Mouse (Mus musculus) hindbrain, embryonic 11.5 days (tissue): Measurements from ENCODE around the gene Mgat4a. TPM values are rescaled to one million over a fixed set of nuclear protein-coding genes. Genes with fewer than 3 reads are reported as not detected.

ENCODE experiments used
- ATAC-seq: fragments of 200-750 bp; cut with Nextera tagmentation; 2 replicates; pipeline ENCODE4 v1.8.0; 2017; ENCODE audit warnings: mild to moderate bottlenecking, moderate TSS enrichment, moderate library complexity; ENCODE audit not compliant: low FRiP score
- DNase-seq: peaks from one replicate; pipeline ENCODE4 v3.0.0-alpha.2; 2015; ENCODE audit warnings: low spot score
- H3K27ac ChIP-seq: fragments of 300-500 bp; sonication (generic); 2 replicates; pipeline ENCODE4 v1.5.1; 2014; ENCODE audit warnings: mild to moderate bottlenecking, low read depth, low read length
- H3K27me3 ChIP-seq: fragments of 300-500 bp; sonication (generic); 2 replicates; pipeline ENCODE4 v1.6.1; 2014; ENCODE audit warnings: mild to moderate bottlenecking, low read length, moderate library complexity, mixed read lengths; ENCODE audit not compliant: control insufficient read depth, insufficient read depth
- H3K36me3 ChIP-seq: fragments of 300-500 bp; sonication (generic); 2 replicates; pipeline ENCODE4 v1.6.1; 2014; ENCODE audit warnings: mild to moderate bottlenecking, low read length, moderate library complexity, mixed read lengths; ENCODE audit not compliant: control insufficient read depth, insufficient read depth
- H3K4me1 ChIP-seq: fragments of 300-500 bp; sonication (generic); replicated peaks from 2 replicates; pipeline ENCODE4 v1.6.1; 2014; ENCODE audit warnings: low read length, mixed read lengths; ENCODE audit not compliant: control insufficient read depth, insufficient read depth
- H3K4me2 ChIP-seq: fragments of 300-500 bp; sonication (generic); replicated peaks from 2 replicates; pipeline ENCODE4 v1.6.1; 2014; ENCODE audit warnings: mild to moderate bottlenecking, low read depth, low read length
- H3K4me3 ChIP-seq: fragments of 300-500 bp; sonication (generic); 2 replicates; pipeline ENCODE4 v1.5.1; 2014; ENCODE audit warnings: low read depth, low read length
- H3K9ac ChIP-seq: fragments of 300-500 bp; sonication (generic); 2 replicates; pipeline ENCODE4 v1.6.1; 2014; ENCODE audit warnings: low read depth, low read length
- H3K9me3 ChIP-seq: fragments of 300-500 bp; sonication (generic); 2 replicates; pipeline ENCODE4 v1.6.1; 2016; ENCODE audit warnings: low read length; ENCODE audit not compliant: control insufficient read depth
- WGBS: fragments of 180-500 bp; shearing (Covaris S2); extraction: QIAGEN DNeasy Blood & Tissue Kit; methylation state at CpG from one replicate; pipeline ENCODE4 v1.1.7; 2014; 5-methylcytosine and 5-hydroxymethylcytosine counted together
- polyA plus RNA-seq: library from polyadenylated mRNA; unstranded; fragments of >200 nt; fragmentation: Nextera tagmentation; extraction: Ambion mirVana; gene quantifications from 2 replicates; pipeline ENCODE4 v1.2.1, GENCODE M21; 2014

The Mgat4a gene
- polyA plus RNA-seq, 1 experiment from 2014 or later: 8.7 TPM

- DNase-seq: no peak
- Histone ChIP-seq H3K4me3 (no peak overlapping the region), H3K27me3 (no peaks in the 10 kb centered on the region), H3K4me2 (no peak overlapping the region), H3K4me1 (no peaks in the 10 kb centered on the region), H3K36me3 (no peaks in the 10 kb centered on the region), H3K9ac (no peak overlapping the region), H3K27ac (no peak overlapping the region), H3K9me3 (no peaks in the 10 kb centered on the region)
- 79% methylated on average over 2 of the region's 2 CpGs for WGBS
- ATAC-seq: no peak
Observed at GRCm38 (mm10) chr1:37566344-37566743, 25.5 kb upstream of the Mgat4a start.

- H3K4me3 ChIP-seq: no peak overlapping the region
- H3K4me2 ChIP-seq: no peak overlapping the region
- ATAC-seq (no peak), DNase-seq (peak; percentile 17)
- H3K27me3 ChIP-seq: no peaks in the 10 kb centered on the region
- no peaks in the 10 kb centered on the region for H3K4me1 ChIP-seq
- no peak overlapping the region for H3K9ac ChIP-seq
- H3K27ac ChIP-seq: no peak overlapping the region
- H3K36me3 ChIP-seq: no peaks in the 10 kb centered on the region
- no peaks in the 10 kb centered on the region for H3K9me3 ChIP-seq
- 41% methylated on average over 6 of the region's 6 CpGs for WGBS
Observed at GRCm38 (mm10) chr1:37565396-37565795, 24.6 kb upstream of the Mgat4a start.

- WGBS: 83% methylated on average over 3 of the region's 3 CpGs
- Histone ChIP-seq H3K27ac (no peak overlapping the region), H3K36me3 (no peaks in the 10 kb centered on the region), H3K9me3 (no peaks in the 10 kb centered on the region), H3K27me3 (no peaks in the 10 kb centered on the region), H3K4me3 (no peak overlapping the region), H3K4me2 (no peak overlapping the region), H3K9ac (no peak overlapping the region), H3K4me1 (no peaks in the 10 kb centered on the region)
- ATAC-seq (no peak), DNase-seq (no peak)
Observed at GRCm38 (mm10) chr1:37561955-37562354, 21.1 kb upstream of the Mgat4a start.

GRCm38 (mm10) chr1:37560356-37560755 is 19.5 kb upstream of the Mgat4a start:
- Histone ChIP-seq H3K27ac (no peak overlapping the region), H3K9ac (no peak overlapping the region), H3K4me3 (no peak overlapping the region), H3K36me3 (no peaks in the 10 kb centered on the region), H3K27me3 (no peaks in the 10 kb centered on the region), H3K4me1 (no peaks in the 10 kb centered on the region), H3K4me2 (no peak overlapping the region), H3K9me3 (no peaks in the 10 kb centered on the region)
- no peak for ATAC-seq
- DNase-seq: no peak
- 82% methylated on average over 4 of the region's 4 CpGs for WGBS

GRCm38 (mm10) chr1:37551986-37552385 is 11.2 kb upstream of the Mgat4a start:
- Histone ChIP-seq H3K9ac (no peak overlapping the region), H3K36me3 (no peaks in the 10 kb centered on the region), H3K27ac (no peak overlapping the region), H3K27me3 (no peaks in the 10 kb centered on the region), H3K4me3 (no peak overlapping the region), H3K4me2 (no peak overlapping the region), H3K4me1 (no peaks in the 10 kb centered on the region), H3K9me3 (no peaks in the 10 kb centered on the region)
- 82% methylated on average over 7 of the region's 7 CpGs for WGBS
- ATAC-seq (no peak), DNase-seq (no peak)

- H3K36me3 ChIP-seq: no peaks in the 10 kb centered on the region
- DNase-seq (no peak), ATAC-seq (no peak)
- no peaks in the 10 kb centered on the region for H3K27me3 ChIP-seq
- no peak overlapping the region for H3K9ac ChIP-seq
- no peak overlapping the region for H3K4me3 ChIP-seq
- no peaks in the 10 kb centered on the region for H3K9me3 ChIP-seq
- 90% methylated on average over 8 of the region's 8 CpGs for WGBS
- no peaks in the 10 kb centered on the region for H3K4me1 ChIP-seq
- H3K27ac ChIP-seq: no peak overlapping the region
- no peak overlapping the region for H3K4me2 ChIP-seq
Observed at GRCm38 (mm10) chr1:37549501-37549900, 8.7 kb upstream of the Mgat4a start.

GRCm38 (mm10) chr1:37546398-37547051 is 5.7 kb upstream of the Mgat4a start:
- ATAC-seq (no peak), DNase-seq (no peak)
- no peak overlapping the region for H3K9ac ChIP-seq
- no peaks in the 10 kb centered on the region for H3K4me1 ChIP-seq
- peaks cover 6% of the 10 kb centered on the region for H3K27me3 ChIP-seq
- H3K4me2 ChIP-seq: no peak overlapping the region
- no peak overlapping the region for H3K27ac ChIP-seq
- H3K9me3 ChIP-seq: no peaks in the 10 kb centered on the region
- 78% methylated on average over 11 of the region's 11 CpGs for WGBS
- H3K4me3 ChIP-seq: no peak overlapping the region
- no peaks in the 10 kb centered on the region for H3K36me3 ChIP-seq

- Histone ChIP-seq H3K36me3 (no peaks in the 10 kb centered on the region), H3K27me3 (peaks cover 10% of the 10 kb centered on the region), H3K27ac (no peak overlapping the region), H3K4me2 (no peak overlapping the region), H3K4me1 (no peaks in the 10 kb centered on the region), H3K9ac (no peak overlapping the region), H3K9me3 (no peaks in the 10 kb centered on the region), H3K4me3 (no peak overlapping the region)
- 34% methylated on average over 9 of the region's 9 CpGs for WGBS
- DNase-seq: no peak
- no peak for ATAC-seq
Observed at GRCm38 (mm10) chr1:37544251-37544650, 3.4 kb upstream of the Mgat4a start.

GRCm38 (mm10) chr1:37543057-37543456 is 2.2 kb upstream of the Mgat4a start:
- no peak for ATAC-seq
- H3K27ac ChIP-seq: no peak overlapping the region
- H3K9me3 ChIP-seq: no peaks in the 10 kb centered on the region
- whole genome bisulfite sequencing: 30% methylated on average over 1 of the region's 1 CpGs
- no peak overlapping the region for H3K9ac ChIP-seq
- no peak overlapping the region for H3K4me2 ChIP-seq
- no peaks in the 10 kb centered on the region for H3K36me3 ChIP-seq
- no peak for DNase-seq
- H3K4me1 ChIP-seq: no peaks in the 10 kb centered on the region
- H3K27me3 ChIP-seq: peaks cover 10% of the 10 kb centered on the region
- no peak overlapping the region for H3K4me3 ChIP-seq
